Mouse (Mus musculus) lung, embryonic 16.5 days (tissue): ENCODE results near the gene Gpr15. TPM values are rescaled to one million over a fixed set of nuclear protein-coding genes. Genes with fewer than 3 reads are reported as not detected.
A peak's percentile ranks its signal among the peaks of the same experiment; 100 is the strongest.

ENCODE experiments used
- ATAC-seq: fragments of 200-750 bp; cut with Nextera tagmentation; 2 replicates; pipeline ENCODE4 v1.8.0; 2017; ENCODE audit warnings: low read depth, mild to moderate bottlenecking, moderate library complexity
- H3K27ac ChIP-seq: fragments of 300-500 bp; sonication (generic); 2 replicates; pipeline ENCODE4 v1.5.1; 2014; ENCODE audit warnings: mild to moderate bottlenecking, control low read depth, low read length
- H3K27me3 ChIP-seq: fragments of 300-500 bp; sonication (generic); 2 replicates; pipeline ENCODE4 v1.6.1; 2014; ENCODE audit warnings: low read depth, low read length, mixed read lengths; ENCODE audit not compliant: control insufficient read depth, insufficient read depth
- H3K36me3 ChIP-seq: fragments of 300-500 bp; sonication (generic); 2 replicates; pipeline ENCODE4 v1.6.1; 2014; ENCODE audit warnings: low read length; ENCODE audit not compliant: control insufficient read depth, insufficient read depth
- H3K4me1 ChIP-seq: fragments of 300-500 bp; sonication (generic); replicated peaks from 2 replicates; pipeline ENCODE4 v1.6.1; 2014; ENCODE audit warnings: low read length, mixed read lengths; ENCODE audit not compliant: control insufficient read depth, insufficient read depth
- H3K4me2 ChIP-seq: fragments of 300-500 bp; sonication (generic); 2 replicates; pipeline ENCODE4 v1.6.1; 2014; ENCODE audit warnings: low read depth, low read length, control low read depth
- H3K4me3 ChIP-seq: fragments of 300-500 bp; sonication (generic); 2 replicates; pipeline ENCODE4 v1.5.1; 2014; ENCODE audit warnings: mild to moderate bottlenecking, low read length, control low read depth
- H3K9ac ChIP-seq: fragments of 300-500 bp; sonication (generic); 2 replicates; pipeline ENCODE4 v1.6.1; 2014; ENCODE audit warnings: low read length, control low read depth
- H3K9me3 ChIP-seq: fragments of 300-500 bp; sonication (generic); 2 replicates; pipeline ENCODE4 v1.6.1; 2016; ENCODE audit warnings: low read length; ENCODE audit not compliant: control insufficient read depth
- WGBS: fragments of 180-500 bp; shearing (Covaris S2); extraction: QIAGEN DNeasy Blood & Tissue Kit; methylation state at CpG from one replicate; pipeline ENCODE4 v1.1.7; 2014; 5-methylcytosine and 5-hydroxymethylcytosine counted together
- polyA plus RNA-seq: library from polyadenylated mRNA; unstranded; fragments of >200 nt; fragmentation: Nextera tagmentation; extraction: Ambion mirVana; gene quantifications from 2 replicates; pipeline ENCODE4 v1.2.1, GENCODE M21; 2015

Gpr15 gene
- polyA plus RNA-seq, 1 experiment from 2014 or later, result 0.11 TPM

DNA sequence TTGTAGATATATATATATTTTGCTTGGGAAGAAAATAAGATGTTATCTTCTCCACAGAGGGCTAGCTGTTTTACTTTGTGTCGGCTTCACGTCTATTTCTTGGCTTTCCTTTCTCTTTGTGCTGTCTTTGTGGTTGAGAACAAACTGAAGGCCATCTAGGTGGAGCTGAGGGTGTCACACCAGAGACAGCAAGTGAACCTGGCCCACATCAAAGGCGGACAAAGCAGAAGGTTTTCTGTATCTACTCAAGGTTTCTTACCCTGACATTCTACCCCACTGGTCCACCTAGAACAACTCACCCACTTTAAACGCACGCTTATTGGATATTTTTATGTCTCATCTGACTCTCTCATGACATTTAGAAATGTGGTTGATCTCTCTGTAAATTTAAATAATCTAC is 24.8 kb downstream of the Gpr15 start:
- Histone ChIP-seq H3K9me3 (no peaks in the 10 kb centered on the region), H3K4me2 (no peak overlapping the region), H3K4me1 (no peaks in the 10 kb centered on the region), H3K4me3 (no peak overlapping the region), H3K27me3 (no peaks in the 10 kb centered on the region), H3K9ac (no peak overlapping the region), H3K27ac (no peak overlapping the region), H3K36me3 (no peaks in the 10 kb centered on the region)
- ATAC-seq, result no peak
- WGBS, result 85% methylated on average over 5 of the region's 5 CpGs

DNA sequence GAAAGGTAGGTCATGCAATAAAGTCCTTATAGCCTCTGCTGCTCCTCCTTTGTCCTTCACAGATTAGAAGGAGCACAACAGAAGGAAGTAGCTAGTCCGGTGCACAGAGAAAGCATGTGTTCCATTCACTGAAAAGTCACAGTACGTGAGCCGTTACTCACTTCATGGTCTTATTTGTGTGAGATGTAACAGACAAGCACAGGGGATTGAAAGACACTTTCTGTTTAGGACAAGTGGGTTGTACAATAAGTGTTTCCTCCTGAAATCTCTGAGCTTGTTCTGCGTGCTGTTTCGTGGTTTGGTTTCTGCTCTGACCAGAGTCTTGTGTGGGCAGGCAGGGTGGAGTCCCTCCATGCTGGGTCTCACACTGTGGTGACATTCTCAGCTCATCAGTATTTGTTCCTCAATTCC is 28.5 kb downstream of the Gpr15 start:
- H3K36me3 ChIP-seq, result no peaks in the 10 kb centered on the region
- no peaks in the 10 kb centered on the region for H3K9me3 ChIP-seq
- ATAC-seq, result no peak
- H3K27ac ChIP-seq, result no peak overlapping the region
- H3K4me3 ChIP-seq, result no peak overlapping the region
- H3K9ac ChIP-seq, result no peak overlapping the region
- no peaks in the 10 kb centered on the region for H3K27me3 ChIP-seq
- 72% methylated on average over 5 of the region's 5 CpGs for WGBS
- H3K4me2 ChIP-seq, result no peak overlapping the region
- H3K4me1 ChIP-seq, result no peaks in the 10 kb centered on the region

DNA sequence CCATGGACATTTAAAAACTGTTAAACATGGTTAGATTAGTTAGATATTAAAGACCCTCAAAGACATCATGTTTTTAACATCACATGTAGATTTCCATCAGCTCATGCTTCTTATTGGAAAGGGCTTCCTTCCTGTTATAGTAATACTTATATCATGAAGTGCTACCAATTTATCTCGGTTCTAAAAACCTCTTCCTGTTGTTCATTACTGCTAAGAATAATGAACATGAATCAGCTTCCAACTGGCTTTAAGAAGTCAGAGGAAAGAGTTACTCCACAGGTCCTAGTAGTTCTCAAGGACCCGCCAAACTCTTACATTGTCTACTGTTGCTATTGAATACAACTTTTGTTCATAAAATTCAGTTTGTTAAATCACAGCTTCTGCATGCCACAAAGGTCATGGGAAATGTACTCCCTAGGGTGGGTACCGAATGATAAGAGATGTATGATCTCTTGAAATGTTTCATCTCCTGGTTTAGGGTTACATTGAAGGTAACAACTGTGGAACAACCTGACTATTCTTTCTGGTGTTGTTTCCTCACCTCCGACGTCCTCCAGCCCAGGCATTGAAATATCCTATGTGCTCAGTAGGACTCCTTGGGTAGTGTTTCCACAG is 29.2 kb downstream of the Gpr15 start:
- no peak overlapping the region for H3K9ac ChIP-seq
- H3K36me3 ChIP-seq, result no peaks in the 10 kb centered on the region
- H3K9me3 ChIP-seq, result no peaks in the 10 kb centered on the region
- H3K4me3 ChIP-seq, result no peak overlapping the region
- no peaks in the 10 kb centered on the region for H3K27me3 ChIP-seq
- ATAC-seq, result no peak
- no peaks in the 10 kb centered on the region for H3K4me1 ChIP-seq
- H3K27ac ChIP-seq, result no peak overlapping the region
- 78% methylated on average over 5 of the region's 5 CpGs for WGBS
- no peak overlapping the region for H3K4me2 ChIP-seq

DNA sequence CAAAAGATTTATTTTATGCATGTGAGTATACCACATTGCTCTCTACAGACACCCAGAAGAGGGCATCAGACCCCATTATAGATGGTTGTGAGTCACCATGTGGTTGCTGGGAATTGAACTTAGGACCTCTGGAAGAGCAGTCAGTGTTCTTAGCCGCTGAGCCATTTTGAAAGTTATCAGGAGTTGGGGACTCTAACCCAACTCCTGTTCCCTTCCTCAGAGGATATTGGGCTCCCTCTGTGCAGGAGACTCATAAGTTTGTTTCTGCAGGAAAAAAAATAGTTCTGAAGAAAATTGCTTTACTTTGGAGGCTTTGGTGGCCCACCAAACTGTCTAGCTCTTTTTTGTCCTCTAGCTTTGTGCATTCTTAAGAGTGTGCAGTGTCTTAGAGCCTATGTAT is 30.3 kb downstream of the Gpr15 start:
- H3K27ac ChIP-seq, result no peak overlapping the region
- WGBS, result 96% methylated on average over 1 of the region's 1 CpGs
- no peaks in the 10 kb centered on the region for H3K4me1 ChIP-seq
- no peak overlapping the region for H3K4me2 ChIP-seq
- H3K9me3 ChIP-seq, result no peaks in the 10 kb centered on the region
- H3K36me3 ChIP-seq, result no peaks in the 10 kb centered on the region
- no peak overlapping the region for H3K9ac ChIP-seq
- ATAC-seq, result no peak
- H3K27me3 ChIP-seq, result no peaks in the 10 kb centered on the region
- H3K4me3 ChIP-seq, result no peak overlapping the region

DNA sequence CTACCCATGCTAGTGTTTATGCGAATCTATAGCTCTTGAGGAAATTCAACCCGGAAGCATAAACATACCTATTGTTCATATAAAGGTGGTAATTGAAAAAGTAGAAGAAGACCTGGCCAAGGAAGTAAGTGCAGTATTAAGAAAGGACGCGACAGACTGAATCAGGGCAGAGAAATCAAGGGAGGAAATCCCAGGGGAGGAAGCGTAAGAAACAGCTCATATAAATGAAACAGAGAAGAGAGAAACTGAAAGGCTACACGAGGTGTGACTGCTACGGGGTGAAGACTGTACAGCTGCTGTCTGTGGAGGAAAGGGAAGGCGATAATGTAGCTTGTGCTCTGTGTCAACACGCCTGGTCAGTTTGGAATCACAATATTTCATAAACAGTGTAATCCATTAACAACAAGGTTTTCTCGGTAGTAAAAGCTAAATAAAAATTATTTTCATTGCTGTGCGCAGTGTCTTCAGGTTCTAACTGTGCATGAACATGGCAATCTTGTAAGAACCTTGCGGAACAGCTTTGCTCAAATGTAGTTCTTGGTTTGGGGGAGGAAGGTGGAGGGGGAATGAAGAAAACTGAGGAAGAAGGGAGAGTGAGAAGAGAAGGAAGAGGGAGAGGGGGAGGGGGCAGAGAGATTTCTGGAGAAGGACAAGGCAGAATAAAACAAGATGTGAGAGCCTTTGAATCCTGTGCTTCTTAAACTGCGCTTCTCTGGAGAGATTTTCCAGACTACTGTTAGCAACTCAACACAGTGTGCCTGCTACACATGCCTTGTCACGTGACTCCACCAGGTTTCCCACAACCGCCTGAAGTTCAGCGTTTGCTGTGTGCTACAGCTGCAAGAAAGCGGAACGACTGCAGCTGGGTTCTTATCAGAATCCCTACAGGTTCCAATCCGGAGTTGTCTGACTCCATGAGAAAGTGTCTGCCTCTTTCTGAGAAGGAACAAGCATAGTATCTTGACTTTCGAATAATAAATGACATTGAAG is 33.0 kb downstream of the Gpr15 start:
- Histone ChIP-seq H3K4me2 (peak overlapping the region; percentile 25; the same call in 1 of the 2 replicates), H3K4me1 (no peaks in the 10 kb centered on the region), H3K36me3 (0 out of 2 replicates have a peak, but pooled peaks cover 2% of the 10 kb centered on the region), H3K27me3 (no peaks in the 10 kb centered on the region), H3K9ac (no peak overlapping the region), H3K4me3 (no peak overlapping the region), H3K27ac (no peak overlapping the region), H3K9me3 (no peaks in the 10 kb centered on the region)
- WGBS, result 53% methylated on average over 20 of the region's 20 CpGs
- no peak for ATAC-seq

DNA sequence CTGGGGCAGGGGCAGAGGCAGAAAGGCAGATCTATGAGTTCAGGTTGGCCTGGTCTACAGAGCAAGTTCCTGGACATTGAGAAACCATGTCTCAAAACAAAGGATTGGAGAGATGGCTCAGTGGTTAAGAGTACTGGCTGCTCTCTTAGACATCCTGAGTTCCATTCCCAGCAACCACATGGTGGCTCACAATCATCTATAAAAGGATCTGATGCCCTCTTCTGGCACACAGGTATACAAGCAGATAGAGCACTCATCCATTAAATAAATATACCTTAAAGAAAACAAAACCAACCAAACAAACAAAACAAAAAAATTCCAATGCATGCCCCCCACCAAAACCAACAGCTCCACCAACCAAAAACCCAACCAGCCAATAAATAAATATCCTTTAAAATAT is 34.3 kb downstream of the Gpr15 start:
- Histone ChIP-seq H3K4me1 (no peaks in the 10 kb centered on the region), H3K27ac (no peak overlapping the region), H3K9ac (no peak overlapping the region), H3K9me3 (no peaks in the 10 kb centered on the region), H3K4me3 (no peak overlapping the region), H3K36me3 (peaks cover 6% of the 10 kb centered on the region), H3K27me3 (no peaks in the 10 kb centered on the region), H3K4me2 (no peak overlapping the region)
- ATAC-seq, result no peak

DNA sequence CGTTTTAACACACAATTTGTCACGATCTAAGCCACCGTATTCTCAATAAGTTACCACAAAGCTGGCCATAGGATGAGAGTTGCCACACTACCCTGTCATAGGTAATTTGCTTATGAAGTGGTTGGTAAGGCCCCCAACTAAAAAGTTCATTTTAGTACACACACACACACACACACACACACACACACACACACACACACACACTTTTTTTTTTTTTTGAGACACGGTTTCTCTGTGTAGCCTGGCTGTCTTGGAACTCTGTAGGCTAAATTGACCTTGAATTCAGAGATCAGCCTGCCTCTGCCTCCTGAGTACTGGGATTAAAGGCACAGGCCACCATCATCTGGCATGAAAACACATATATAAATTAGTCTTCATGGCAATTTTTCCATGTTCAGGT is 35.0 kb downstream of the Gpr15 start:
- Histone ChIP-seq H3K4me3 (no peak overlapping the region), H3K27me3 (no peaks in the 10 kb centered on the region), H3K36me3 (peaks cover 6% of the 10 kb centered on the region), H3K4me1 (no peaks in the 10 kb centered on the region), H3K4me2 (no peak overlapping the region), H3K9me3 (no peaks in the 10 kb centered on the region), H3K9ac (no peak overlapping the region), H3K27ac (no peak overlapping the region)
- 86% methylated on average over 4 of the region's 4 CpGs for WGBS
- ATAC-seq, result no peak

DNA sequence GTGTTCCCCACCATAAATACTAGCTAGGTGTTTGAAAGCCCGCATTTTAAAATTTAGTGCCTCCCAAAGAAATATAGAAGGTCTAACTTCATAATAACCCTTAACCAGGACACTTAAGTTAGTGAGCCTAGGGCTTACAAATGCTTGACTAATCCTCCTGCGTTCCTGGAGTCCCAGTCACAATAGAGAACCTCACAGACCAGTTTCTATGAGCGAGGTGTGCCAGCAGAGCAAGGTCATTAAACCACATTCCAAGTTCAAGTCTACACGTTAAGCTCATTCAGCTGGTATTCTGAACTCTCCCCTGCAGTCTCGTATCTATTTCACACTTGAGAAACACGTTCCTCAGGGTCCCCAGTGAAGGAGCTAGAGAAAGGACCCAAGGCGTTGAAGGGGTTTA is 36.0 kb downstream of the Gpr15 start:
- no peak overlapping the region for H3K27ac ChIP-seq
- no peak for ATAC-seq
- H3K4me2 ChIP-seq, result no peak overlapping the region
- H3K4me3 ChIP-seq, result no peak overlapping the region
- H3K36me3 ChIP-seq, result peaks cover 12% of the 10 kb centered on the region
- 71% methylated on average over 7 of the region's 7 CpGs for WGBS
- no peaks in the 10 kb centered on the region for H3K4me1 ChIP-seq
- H3K9ac ChIP-seq, result no peak overlapping the region
- no peaks in the 10 kb centered on the region for H3K27me3 ChIP-seq
- no peaks in the 10 kb centered on the region for H3K9me3 ChIP-seq

DNA sequence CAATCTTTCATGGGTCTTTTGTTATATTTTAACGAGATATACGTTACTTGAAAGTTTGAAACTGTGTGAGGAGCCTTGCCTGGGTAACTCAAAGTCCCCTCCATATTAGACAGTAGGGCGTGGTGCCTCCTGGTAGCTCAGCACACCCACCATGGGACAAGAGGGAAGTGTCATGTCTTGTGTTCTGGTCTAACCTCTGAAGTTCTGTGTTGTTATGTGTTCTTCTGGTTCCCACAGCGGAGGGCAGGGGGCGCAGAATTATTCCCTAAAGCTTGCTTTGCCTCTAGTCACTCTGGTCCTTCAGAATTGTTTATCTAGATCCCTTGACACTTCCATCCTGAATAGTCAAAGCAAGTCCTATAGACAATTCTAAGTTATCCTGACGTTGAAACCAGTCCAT is 36.8 kb downstream of the Gpr15 start:
- H3K36me3 ChIP-seq, result peaks cover 14% of the 10 kb centered on the region
- H3K4me1 ChIP-seq, result no peaks in the 10 kb centered on the region
- no peaks in the 10 kb centered on the region for H3K27me3 ChIP-seq
- 91% methylated on average over 6 of the region's 6 CpGs for WGBS
- H3K9ac ChIP-seq, result no peak overlapping the region
- no peak overlapping the region for H3K27ac ChIP-seq
- no peaks in the 10 kb centered on the region for H3K9me3 ChIP-seq
- H3K4me3 ChIP-seq, result no peak overlapping the region
- no peak for ATAC-seq
- H3K4me2 ChIP-seq, result no peak overlapping the region
